Mouse (Mus musculus) brain, embryonic 14.5 days (tissue): ENCODE data around the gene Gstt2.

ENCODE experiments used
- CTCF ChIP-seq: fragments of 200-500 bp; IDR thresholded peaks from 2 replicates; pipeline ENCODE4 v1.5.1; 2012; ENCODE audit warnings: inconsistent platforms, mild to moderate bottlenecking, moderate library complexity, borderline replicate concordance; ENCODE audit not compliant: insufficient read depth, insufficient read length; ENCODE audit errors: extremely low read depth
- POLR2A ChIP-seq: fragments of 200-500 bp; IDR thresholded peaks from 2 replicates; pipeline ENCODE4 v1.6.1; 2012; ENCODE audit warnings: mild to moderate bottlenecking, inconsistent platforms, borderline replicate concordance; ENCODE audit not compliant: poor library complexity, insufficient read depth, insufficient read length, severe bottlenecking; ENCODE audit errors: extremely low read depth

DNA sequence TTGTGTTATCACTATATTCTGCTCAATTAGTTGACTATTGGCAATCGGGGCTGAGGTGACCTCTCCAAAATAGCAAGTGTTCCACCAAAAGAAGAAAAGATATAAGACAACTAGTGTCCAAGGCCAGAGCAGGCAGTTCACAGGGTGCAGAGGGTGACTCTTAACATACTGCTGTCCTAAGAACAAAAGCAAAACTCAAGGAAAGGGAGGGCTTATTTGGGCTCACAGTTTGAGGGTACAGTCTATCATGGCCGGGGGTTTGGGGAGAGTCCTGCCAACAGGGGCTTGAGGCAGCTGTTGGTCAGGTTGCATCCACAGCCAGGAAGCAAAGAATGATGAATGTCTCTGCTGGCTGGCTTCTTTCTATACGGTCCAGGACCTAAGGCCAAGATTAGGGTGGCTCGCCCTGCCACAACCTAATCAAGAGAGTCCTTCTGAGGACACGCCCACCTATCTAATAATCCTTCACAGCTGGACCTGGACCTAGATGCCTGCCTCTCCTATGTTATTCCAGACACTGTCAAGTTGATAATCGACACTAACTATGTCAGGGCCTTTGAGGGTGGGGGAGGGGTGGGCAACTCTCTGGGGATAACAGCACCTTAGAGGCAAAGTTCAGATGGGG, 8.2 kb upstream of the Gstt2 start:
- TF ChIP-seq POLR2A (no peak), CTCF (no peak)
